8 mouse cellular contexts compared by ENCODE assay signal in the genomic region with DNA sequence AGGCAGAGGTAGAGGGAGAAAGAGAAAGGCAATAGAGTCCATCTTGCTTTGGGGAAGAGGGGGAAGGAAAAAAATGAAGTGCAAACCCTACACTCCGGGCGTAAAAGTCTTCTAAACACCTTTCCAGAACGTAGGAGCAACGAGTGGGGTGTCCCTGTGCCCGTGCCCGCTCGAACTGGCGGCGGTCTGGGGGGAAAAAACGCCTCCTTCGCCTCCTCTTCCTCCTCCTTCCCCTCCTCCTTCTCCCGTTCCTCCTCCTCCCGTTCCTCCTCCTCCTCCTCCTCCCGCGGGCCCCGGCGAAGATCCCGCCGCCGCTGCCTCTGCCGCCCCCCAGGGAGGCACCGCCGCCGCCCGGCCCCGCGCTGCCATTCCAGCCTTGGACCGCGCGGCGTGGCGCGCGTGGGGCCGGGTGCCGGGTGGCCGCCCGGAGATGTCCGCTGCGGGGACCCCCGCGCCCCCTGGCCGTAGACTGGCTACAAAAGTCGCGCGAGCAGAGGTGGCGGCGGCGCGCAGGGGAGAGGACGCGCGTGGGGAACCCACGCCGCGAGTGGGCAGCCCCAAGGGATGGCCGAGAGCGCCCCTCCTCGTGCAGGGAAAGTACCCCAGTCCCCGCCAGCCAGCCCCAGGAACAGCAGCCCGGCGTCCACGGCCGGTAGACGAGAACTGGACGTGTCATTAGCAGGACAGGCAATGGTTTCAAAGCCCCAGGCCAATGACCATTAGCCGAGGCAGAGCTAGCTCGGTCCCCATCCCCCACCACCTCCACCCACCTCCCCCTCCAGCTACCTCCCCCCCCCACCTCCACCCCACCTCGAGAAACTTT. TPM values are rescaled to one million over a fixed set of nuclear protein-coding genes. Genes with fewer than 3 reads are reported as not detected.
A peak's percentile ranks its signal among the peaks of the same experiment; 100 is the strongest.
DNase-seq lines count a peak whose midpoint lies in the region; ATAC-seq and TF ChIP-seq lines count a peak whose summit lies in the region.

No protein-coding gene starts in this region.

- peaks cover 6% of the 10 kb centered on the region for H3K36me3 ChIP-seq in C2C12 (ENCODE audit: control insufficient read depth, insufficient read depth)
- no peaks in the 10 kb centered on the region for H3K36me3 ChIP-seq in embryonic facial prominence, embryonic 12.5 days
- H3K36me3 ChIP-seq in heart, embryonic 13.5 days = peaks cover 8% of the 10 kb centered on the region; the same call in 1 of the 2 replicates
- no peaks in the 10 kb centered on the region for H3K36me3 ChIP-seq in liver, postnatal 0 days (replicated peaks; ENCODE audit: insufficient read depth, low read length)
- no peaks in the 10 kb centered on the region for H3K36me3 ChIP-seq in neural tube, embryonic 14.5 days (ENCODE audit: control insufficient read depth, insufficient read depth, low read length)

- DNase-seq in adrenal gland, postnatal 14 days = peak; percentile 72
- DNase-seq in kidney, postnatal 10 days = peak; percentile 65
- DNase-seq in liver, postnatal 0 days = peak; percentile 55
- DNase-seq in thymus, adult 18-20 months = peak; percentile 26 to 33

- H3K4me3 ChIP-seq in C2C12 (ENCODE audit: insufficient read depth, poor library complexity, severe bottlenecking) = peak overlapping the region; percentile 74
- H3K4me3 ChIP-seq in embryonic facial prominence, embryonic 12.5 days = peak overlapping the region; percentile 94
- peak overlapping the region; percentile 97 for H3K4me3 ChIP-seq in heart, embryonic 13.5 days
- peak overlapping the region; percentile 89 for H3K4me3 ChIP-seq in liver, postnatal 0 days (ENCODE audit: low read depth, low read length)
- peak overlapping the region; percentile 88 for H3K4me3 ChIP-seq in neural tube, embryonic 14.5 days (ENCODE audit: low read depth, low read length)

- peaks cover 4% of the 10 kb centered on the region for H3K79me3 ChIP-seq in C2C12 (ENCODE audit: low read depth)

- peaks cover 26% of the 10 kb centered on the region for H3K79me2 ChIP-seq in C2C12 (ENCODE audit: control insufficient read depth, insufficient read depth)

- H3K4me2 ChIP-seq in embryonic facial prominence, embryonic 12.5 days (replicated peaks) = peak overlapping the region; percentile 100
- peak overlapping the region; percentile 95 for H3K4me2 ChIP-seq in heart, embryonic 13.5 days
- H3K4me2 ChIP-seq in liver, postnatal 0 days (ENCODE audit: low read depth, low read length) = peak overlapping the region; percentile 100
- peak overlapping the region; percentile 98 for H3K4me2 ChIP-seq in neural tube, embryonic 14.5 days (ENCODE audit: low read depth, low read length)

- H3K4me1 ChIP-seq in embryonic facial prominence, embryonic 12.5 days = peaks cover 6% of the 10 kb centered on the region; the same call in 1 of the 2 replicates
- H3K4me1 ChIP-seq in heart, embryonic 13.5 days = peaks cover 12% of the 10 kb centered on the region
- peaks cover 6% of the 10 kb centered on the region; the same call in 1 of the 2 replicates for H3K4me1 ChIP-seq in liver, postnatal 0 days (ENCODE audit: insufficient read depth)
- peaks cover 8% of the 10 kb centered on the region; the same call in 1 of the 2 replicates for H3K4me1 ChIP-seq in neural tube, embryonic 14.5 days (ENCODE audit: control insufficient read depth, insufficient read depth, low read length)

- H3K9me3 ChIP-seq in embryonic facial prominence, embryonic 12.5 days = no peaks in the 10 kb centered on the region
- no peaks in the 10 kb centered on the region for H3K9me3 ChIP-seq in heart, embryonic 13.5 days
- no peaks in the 10 kb centered on the region for H3K9me3 ChIP-seq in liver, postnatal 0 days (ENCODE audit: low read length)
- no peaks in the 10 kb centered on the region for H3K9me3 ChIP-seq in neural tube, embryonic 14.5 days (ENCODE audit: control insufficient read depth, low read length)

- no peaks in the 10 kb centered on the region for H3K27me3 ChIP-seq in C2C12 (ENCODE audit: control insufficient read depth, insufficient read depth, insufficient read length)
- H3K27me3 ChIP-seq in embryonic facial prominence, embryonic 12.5 days = no peaks in the 10 kb centered on the region
- no peaks in the 10 kb centered on the region for H3K27me3 ChIP-seq in heart, embryonic 13.5 days (replicated peaks)
- no peaks in the 10 kb centered on the region for H3K27me3 ChIP-seq in liver, postnatal 0 days (ENCODE audit: insufficient read depth, low read length)
- H3K27me3 ChIP-seq in neural tube, embryonic 14.5 days (ENCODE audit: control insufficient read depth, insufficient read depth, low read length) = no peaks in the 10 kb centered on the region

- WGBS in embryonic facial prominence, embryonic 12.5 days = under 1% methylated on average over 68 of the region's 69 CpGs
- under 1% methylated on average over 62 of the region's 69 CpGs for WGBS in heart, embryonic 13.5 days
- under 1% methylated on average over 52 of the region's 69 CpGs for WGBS in liver, postnatal 0 days (ENCODE audit: insufficient replicate concordance)
- WGBS in neural tube, embryonic 14.5 days = under 1% methylated on average over 57 of the region's 69 CpGs

- TF ChIP-seq CTCF in C2C12 (IDR thresholded peaks at IDR 0.05; ENCODE audit: control insufficient read depth, insufficient read depth, insufficient read length) = no peak
- TF ChIP-seq CTCF in liver, postnatal 0 days (IDR thresholded peaks at IDR 0.05; ENCODE audit: low read depth) = no peak

- TF ChIP-seq EP300 in liver, postnatal 0 days (IDR thresholded peaks at IDR 0.05; ENCODE audit: low read depth) = no peak

- no peak for ATAC-seq in embryonic facial prominence, embryonic 12.5 days (ENCODE audit: insufficient number of reproducible peaks, insufficient read depth, low FRiP score, low TSS enrichment)
- no peak for ATAC-seq in heart, embryonic 13.5 days (ENCODE audit: extremely low read depth, insufficient number of reproducible peaks, low FRiP score, low TSS enrichment)
- no peak for ATAC-seq in liver, postnatal 0 days
- ATAC-seq in neural tube, embryonic 14.5 days (ENCODE audit: low read depth) = no peak

- peak overlapping the region; percentile 72 for H3ac ChIP-seq in C2C12 (ENCODE audit: control insufficient read depth, insufficient read length, low read depth)

- peak overlapping the region; percentile 98 for H3K9ac ChIP-seq in embryonic facial prominence, embryonic 12.5 days
- H3K9ac ChIP-seq in heart, embryonic 13.5 days = peak overlapping the region; percentile 98
- peak overlapping the region; percentile 75 for H3K9ac ChIP-seq in liver, postnatal 0 days (replicated peaks)
- H3K9ac ChIP-seq in neural tube, embryonic 14.5 days (replicated peaks; ENCODE audit: low read depth, low read length) = peak overlapping the region; percentile 84

- H3K27ac ChIP-seq in embryonic facial prominence, embryonic 12.5 days = peak overlapping the region; percentile 65; the same call in 1 of the 2 replicates
- peak overlapping the region; percentile 99 for H3K27ac ChIP-seq in heart, embryonic 13.5 days (replicated peaks)
- H3K27ac ChIP-seq in liver, postnatal 0 days (ENCODE audit: low read depth) = no peak overlapping the region; the same call in 1 of the 2 replicates
- H3K27ac ChIP-seq in neural tube, embryonic 14.5 days (ENCODE audit: low read depth, low read length) = peak overlapping the region; percentile 39; the same call in 1 of the 2 replicates

TF ChIP-seq in C2C12, 6 proteins besides CTCF, POLR2A, EP300 and RAD21:
- no peak for TF ChIP-seq MYOG (IDR thresholded peaks at IDR 0.05; ENCODE audit: control insufficient read depth, extremely low read depth, insufficient read length)
- no peak for TF ChIP-seq CEBPB (IDR thresholded peaks at IDR 0.05; ENCODE audit: low read depth)
- no peak for TF ChIP-seq USF1 (IDR thresholded peaks at IDR 0.05; ENCODE audit: low read depth)
- TF ChIP-seq MAX (IDR thresholded peaks at IDR 0.05) = no peak
- no peak for TF ChIP-seq MYOD1 (IDR thresholded peaks at IDR 0.05; ENCODE audit: control insufficient read depth, insufficient read length, low read depth)
- TF ChIP-seq FOSL1 (IDR thresholded peaks at IDR 0.05; ENCODE audit: insufficient read depth, low read length, poor library complexity, severe bottlenecking) = no peak

RNA-seq across cellular contexts. Expression of a gene that starts 2.3 kb away (rescaled TPM):
- polyA plus RNA-seq in C2C12 (2012; fragmentation: generic; extraction: Trizol) = 4.9 TPM
- 28.8 and 33.3 TPM in 2 replicates for total RNA-seq in adrenal gland, postnatal 14 days (2021)
- 48.2 and 54.4 TPM in 2 replicates for polyA plus RNA-seq in embryonic facial prominence, embryonic 12.5 days (2016; fragmentation: Nextera tagmentation; extraction: Ambion mirVana)
- 32.0 and 35.8 TPM in 2 replicates for polyA plus RNA-seq in heart, embryonic 13.5 days (2015; fragmentation: Nextera tagmentation; extraction: Ambion mirVana)
- 6.5 and 7.9 TPM in 2 replicates for polyA plus RNA-seq in liver, postnatal 0 days (2015; fragmentation: Nextera tagmentation; extraction: Ambion mirVana)
- 12.4 and 17.7 TPM in 2 replicates for polyA plus RNA-seq in neural tube, embryonic 14.5 days (2014; fragmentation: Nextera tagmentation; extraction: Ambion mirVana)
